Mouse (Mus musculus): Measurements from ENCODE around the gene Tubb1. TPM values are rescaled to one million over a fixed set of nuclear protein-coding genes. Genes with fewer than 3 reads are reported as not detected.

Gene Tubb1
- 36.2 and 38.2 TPM in 2 replicates for polyA plus RNA-seq (2015; fragmentation: Nextera tagmentation; extraction: Ambion mirVana)

DNA sequence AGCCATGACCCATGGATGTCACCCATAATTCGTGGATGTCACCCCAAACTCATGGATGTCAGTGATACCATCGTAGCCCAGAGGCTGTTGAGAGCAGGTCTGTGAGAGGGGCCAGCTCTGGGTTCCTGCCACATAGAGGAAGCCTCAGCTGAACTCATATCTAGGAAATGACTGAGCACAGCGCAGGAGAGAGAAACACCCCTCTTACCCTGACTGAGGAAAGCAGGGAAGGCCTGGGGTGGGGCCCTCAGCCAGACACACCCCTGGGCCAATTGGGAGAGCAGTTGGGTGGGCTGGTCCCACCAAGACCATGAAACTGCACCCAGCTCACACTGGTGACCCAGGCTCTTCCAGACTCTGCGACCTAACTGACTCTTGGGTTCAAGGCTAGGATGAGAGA lies at the start of gene Tubb1:
Tubb1 (plus strand) TSS at position 343 of the 400 bp plus-strand sequence.
- Histone ChIP-seq H3K27ac (peak within 1 kb of the TSS; percentile 84), H3K4me1 (replicated peaks) (peaks cover 59% of the 10 kb centered on the region), H3K9me3 (replicated peaks) (no peaks in the 10 kb centered on the region), H3K4me2 (peak within 1 kb of the TSS; percentile 42), H3K9ac (peak within 1 kb of the TSS; percentile 45), H3K36me3 (no peaks in the 10 kb centered on the region), H3K27me3 (peaks cover 17% of the 10 kb centered on the region; the same call in 1 of the 2 replicates), H3K4me3 (replicated peaks) (peak within 1 kb of the TSS; percentile 22)
- ATAC-seq (ENCODE audit: low read depth) (peak; percentile 80), DNase-seq (peak; percentile 81)
- WGBS (ENCODE audit: insufficient replicate concordance), result 21% methylated on average over 4 of the region's 4 CpGs

GRCm38 (mm10) chr2:174410222-174410621 lies 40.3 kb upstream of the Tubb1 start:
- DNase-seq, result no peak

GRCm38 (mm10) chr2:174413127-174413526 lies 37.4 kb upstream of the Tubb1 start:
- DNase-seq, result no peak
- ATAC-seq (ENCODE audit: low read depth), result no peak
- Histone ChIP-seq H3K36me3 (peaks cover 4% of the 10 kb centered on the region; the same call in 1 of the 2 replicates), H3K4me3 (replicated peaks) (no peak overlapping the region), H3K9ac (no peak overlapping the region), H3K4me1 (replicated peaks) (peaks cover 47% of the 10 kb centered on the region), H3K4me2 (no peak overlapping the region), H3K27me3 (peaks cover 6% of the 10 kb centered on the region), H3K9me3 (replicated peaks) (no peaks in the 10 kb centered on the region), H3K27ac (no peak overlapping the region)
- WGBS (ENCODE audit: insufficient replicate concordance), result 62% methylated on average over 7 of the region's 7 CpGs

More at GRCm38 (mm10) chr2:174410222-174410621, 40.3 kb upstream of the Tubb1 start:
- Histone ChIP-seq H3K4me3 (replicated peaks) (no peak overlapping the region), H3K27me3 (peaks cover 8% of the 10 kb centered on the region), H3K27ac (no peak overlapping the region), H3K36me3 (no peaks in the 10 kb centered on the region), H3K9ac (no peak overlapping the region), H3K4me2 (no peak overlapping the region), H3K9me3 (replicated peaks) (no peaks in the 10 kb centered on the region), H3K4me1 (replicated peaks) (peaks cover 26% of the 10 kb centered on the region)
- ATAC-seq (ENCODE audit: low read depth), result peak; percentile 79
- WGBS (ENCODE audit: insufficient replicate concordance), result 17% methylated on average over 2 of the region's 2 CpGs

DNA sequence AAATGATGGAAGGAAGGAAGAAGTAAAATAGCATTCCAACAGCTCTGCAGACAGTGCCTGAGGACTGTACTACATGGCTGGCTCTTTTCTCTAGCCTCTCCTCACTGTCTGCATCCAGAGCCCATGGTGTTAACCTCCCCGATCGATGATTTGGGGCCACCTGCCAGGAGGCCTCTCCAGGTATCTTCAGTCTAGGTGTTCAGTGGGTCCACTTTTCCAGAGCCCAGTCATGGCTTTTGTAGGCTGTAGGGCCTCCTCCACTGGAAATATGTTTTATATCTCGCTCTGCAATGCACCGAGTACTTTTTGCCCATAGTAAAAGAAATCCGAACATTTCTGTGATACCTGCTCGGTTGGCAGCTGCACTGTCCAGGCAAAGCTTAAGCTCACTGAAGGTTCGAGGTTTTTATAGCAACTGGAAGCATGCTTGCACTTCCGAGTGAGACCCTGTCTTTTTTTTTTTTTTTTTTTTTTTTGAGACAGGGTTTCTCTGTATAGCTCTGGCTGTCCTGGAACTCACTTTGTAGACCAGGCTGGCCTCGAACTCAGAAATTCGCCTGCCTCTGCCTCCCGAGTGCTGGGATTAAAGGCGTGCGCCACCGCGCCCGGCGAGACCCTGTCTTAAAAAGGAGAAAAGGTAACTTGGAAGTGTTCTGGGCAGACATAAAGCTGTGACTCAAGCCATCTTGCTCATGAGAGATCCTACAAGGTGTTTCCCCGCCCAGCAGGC lies 35.3 kb upstream of the Tubb1 start:
- H3K4me3 ChIP-seq (replicated peaks), result peak overlapping the region; percentile 94
- peaks cover 24% of the 10 kb centered on the region for H3K36me3 ChIP-seq
- peaks cover 45% of the 10 kb centered on the region for H3K4me1 ChIP-seq (replicated peaks)
- no peak overlapping the region for H3K27ac ChIP-seq
- peak overlapping the region; percentile 43 for H3K4me2 ChIP-seq
- no peaks in the 10 kb centered on the region for H3K9me3 ChIP-seq (replicated peaks)
- no peaks in the 10 kb centered on the region; the same call in 1 of the 2 replicates for H3K27me3 ChIP-seq
- DNase-seq, result no peak
- no peak overlapping the region for H3K9ac ChIP-seq
- ATAC-seq (ENCODE audit: low read depth), result no peak
- WGBS (ENCODE audit: insufficient replicate concordance), result 33% methylated on average over 18 of the region's 18 CpGs

DNA sequence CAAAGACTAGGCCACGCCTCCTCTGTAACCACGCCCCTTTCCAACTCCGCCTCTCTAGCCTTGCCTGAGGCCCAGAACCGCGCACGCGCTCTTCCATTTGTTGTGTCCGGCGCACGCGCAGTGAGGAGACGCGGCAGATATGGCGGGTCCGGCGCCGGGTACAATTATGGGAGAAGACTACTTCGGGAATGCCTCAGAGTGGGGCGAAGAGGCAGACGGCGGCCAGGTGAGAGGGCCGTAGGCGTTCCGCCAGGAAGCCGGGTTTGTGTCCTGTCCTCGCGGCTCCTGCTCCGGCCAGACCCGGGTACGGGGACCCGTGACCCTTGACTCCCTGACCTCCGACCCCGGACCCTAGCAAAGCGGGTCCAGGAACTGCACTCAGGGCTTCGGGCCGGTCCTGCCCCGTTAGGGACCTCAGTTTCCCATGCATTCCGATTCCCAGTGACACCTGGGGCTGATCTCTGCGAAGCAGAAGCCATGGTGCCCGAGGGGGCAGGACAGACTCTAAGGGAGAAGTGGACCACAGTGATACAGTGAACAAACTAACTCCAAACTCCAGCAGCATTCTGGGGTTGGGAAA lies 34.7 kb upstream of the Tubb1 start, which contains the start of gene Nelfcd:
Nelfcd (plus strand) TSS at position 74 of the 580 bp plus-strand sequence.
- H3K27ac ChIP-seq, result peak within 1 kb of the TSS; percentile 80
- ATAC-seq (ENCODE audit: low read depth), result peak; percentile 95

DNA sequence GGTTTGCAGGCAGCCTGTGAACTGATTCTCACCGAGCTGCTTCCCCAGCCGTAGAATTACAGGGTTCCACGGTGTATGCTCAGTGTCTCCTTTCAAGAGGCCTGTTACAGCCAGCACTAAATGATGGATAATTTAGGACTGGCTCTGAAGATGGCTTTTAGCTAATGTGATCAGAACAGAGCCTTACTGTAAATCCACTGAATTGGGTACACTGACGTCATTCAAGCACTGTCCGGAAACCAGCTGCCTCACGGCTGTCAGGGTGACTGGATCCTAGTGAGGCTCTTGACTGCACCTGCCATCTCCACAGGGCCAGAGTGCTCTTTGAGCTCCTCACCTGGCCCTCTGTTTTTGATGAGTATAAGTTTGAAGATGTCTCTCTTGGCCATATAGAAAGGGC lies 29.4 kb upstream of the Tubb1 start:
- Histone ChIP-seq H3K9ac (no peak overlapping the region), H3K4me3 (replicated peaks) (no peak overlapping the region), H3K4me1 (replicated peaks) (peaks cover 26% of the 10 kb centered on the region), H3K27me3 (no peaks in the 10 kb centered on the region), H3K36me3 (peaks cover 83% of the 10 kb centered on the region), H3K27ac (no peak overlapping the region), H3K9me3 (replicated peaks) (no peaks in the 10 kb centered on the region), H3K4me2 (no peak overlapping the region)
- WGBS (ENCODE audit: insufficient replicate concordance), result 81% methylated on average over 6 of the region's 6 CpGs
- DNase-seq (no peak), ATAC-seq (ENCODE audit: low read depth) (no peak)

More for the DNA sequence above, 34.7 kb upstream of the Tubb1 start, which contains the start of gene Nelfcd:
- under 1% methylated on average over 40 of the region's 40 CpGs for WGBS (ENCODE audit: insufficient replicate concordance)
- Histone ChIP-seq H3K4me3 (replicated peaks) (peak within 1 kb of the TSS; percentile 94), H3K9ac (peak within 1 kb of the TSS; percentile 95), H3K4me2 (peak within 1 kb of the TSS; percentile 90), H3K9me3 (replicated peaks) (no peaks in the 10 kb centered on the region), H3K4me1 (replicated peaks) (peaks cover 39% of the 10 kb centered on the region), H3K36me3 (peaks cover 30% of the 10 kb centered on the region), H3K27me3 (no peaks in the 10 kb centered on the region; the same call in 1 of the 2 replicates)
- DNase-seq, result peak; percentile 93

DNA sequence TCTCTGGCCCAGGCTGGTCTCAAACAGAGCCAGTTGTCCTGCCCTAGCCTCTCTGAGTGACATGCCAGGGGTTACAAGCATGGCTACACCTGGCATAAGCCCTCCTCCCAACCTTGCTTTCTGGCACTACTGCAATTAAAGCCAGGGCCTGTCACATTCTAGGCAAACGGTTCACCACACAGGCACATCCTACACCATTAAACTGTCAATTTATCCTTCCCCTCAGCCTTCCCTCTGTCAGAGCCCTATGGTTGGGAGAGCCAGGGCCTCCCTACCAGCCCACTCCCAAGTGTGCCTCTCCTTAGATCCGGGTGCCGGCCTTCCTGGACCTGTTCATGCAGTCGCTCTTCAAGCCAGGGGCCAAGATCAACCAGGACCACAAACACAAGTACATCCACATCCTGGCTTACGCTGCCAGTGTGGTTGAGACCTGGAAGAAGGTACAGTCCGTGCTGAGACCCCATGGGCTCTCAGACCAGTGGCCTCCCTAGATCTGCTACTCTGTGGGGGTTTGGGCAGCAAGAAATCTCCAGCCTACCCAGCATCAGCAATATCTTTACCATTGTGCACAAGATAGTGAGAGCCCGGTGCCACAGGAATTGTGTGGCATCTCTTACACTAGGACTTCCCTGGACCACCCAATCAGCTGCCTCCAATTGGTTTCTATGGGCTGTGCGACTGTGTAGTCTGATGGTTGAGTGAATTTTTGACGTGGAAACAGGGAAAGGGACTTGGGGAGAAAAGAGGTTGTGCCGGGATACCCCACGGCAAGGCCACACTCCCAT lies 26.0 kb upstream of the Tubb1 start:
- WGBS (ENCODE audit: insufficient replicate concordance), result 89% methylated on average over 11 of the region's 11 CpGs
- Histone ChIP-seq H3K27ac (no peak overlapping the region), H3K27me3 (no peaks in the 10 kb centered on the region), H3K9me3 (replicated peaks) (no peaks in the 10 kb centered on the region), H3K4me3 (replicated peaks) (no peak overlapping the region), H3K4me2 (no peak overlapping the region), H3K4me1 (replicated peaks) (no peaks in the 10 kb centered on the region), H3K9ac (no peak overlapping the region), H3K36me3 (peaks cover 100% of the 10 kb centered on the region)
- no peak for DNase-seq
- no peak for ATAC-seq (ENCODE audit: low read depth)

- H3K27ac ChIP-seq, result no peak overlapping the region
- no peak for DNase-seq
- no peaks in the 10 kb centered on the region for H3K9me3 ChIP-seq (replicated peaks)
- 91% methylated on average over 12 of the region's 12 CpGs for WGBS (ENCODE audit: insufficient replicate concordance)
- no peak for ATAC-seq (ENCODE audit: low read depth)
- no peaks in the 10 kb centered on the region for H3K27me3 ChIP-seq
- H3K4me2 ChIP-seq, result no peak overlapping the region
- H3K9ac ChIP-seq, result no peak overlapping the region
- H3K36me3 ChIP-seq, result peaks cover 88% of the 10 kb centered on the region
- no peak overlapping the region for H3K4me3 ChIP-seq (replicated peaks)
- no peaks in the 10 kb centered on the region for H3K4me1 ChIP-seq (replicated peaks)
Measured at GRCm38 (mm10) chr2:174426856-174427255, 23.6 kb upstream of the Tubb1 start.

GRCm38 (mm10) chr2:174428076-174428835 lies 22.2 kb upstream of the Tubb1 start:
- no peak overlapping the region for H3K27ac ChIP-seq
- peaks cover 83% of the 10 kb centered on the region for H3K36me3 ChIP-seq
- H3K9me3 ChIP-seq (replicated peaks), result no peaks in the 10 kb centered on the region
- DNase-seq, result no peak
- ATAC-seq (ENCODE audit: low read depth), result no peak
- no peaks in the 10 kb centered on the region for H3K4me1 ChIP-seq (replicated peaks)
- WGBS (ENCODE audit: insufficient replicate concordance), result 84% methylated on average over 18 of the region's 18 CpGs
- no peak overlapping the region for H3K4me3 ChIP-seq (replicated peaks)
- H3K9ac ChIP-seq, result no peak overlapping the region
- H3K27me3 ChIP-seq, result no peaks in the 10 kb centered on the region
- no peak overlapping the region for H3K4me2 ChIP-seq

DNA sequence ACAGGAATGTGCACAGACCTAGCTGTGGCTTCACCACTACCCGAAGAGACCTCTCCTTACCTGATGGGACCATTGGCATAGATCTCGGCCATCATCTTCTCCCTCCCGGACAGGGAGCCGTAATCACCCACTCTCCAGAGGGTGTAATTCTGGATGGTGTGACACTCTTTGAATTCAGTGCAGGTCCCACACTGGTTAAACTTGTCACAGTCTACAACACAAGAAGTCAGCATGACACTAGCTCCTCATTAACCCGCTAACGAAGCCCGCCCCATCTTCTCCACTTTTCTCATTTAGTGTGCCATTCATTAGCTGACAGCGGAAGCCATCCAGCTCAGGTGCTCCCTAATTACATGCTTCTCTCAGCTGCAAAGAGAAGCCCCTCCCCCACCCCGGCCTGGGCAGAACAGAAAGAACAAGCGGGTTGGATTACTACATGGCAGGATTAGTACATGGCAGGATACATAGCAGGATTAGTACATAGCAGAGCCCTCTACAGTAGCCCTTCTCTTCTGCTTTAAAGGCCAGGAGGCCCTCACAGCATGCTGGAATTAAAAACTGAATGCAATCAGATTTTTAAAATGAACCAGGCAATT lies 21.4 kb upstream of the Tubb1 start:
- H3K9ac ChIP-seq, result no peak overlapping the region
- DNase-seq (no peak), ATAC-seq (ENCODE audit: low read depth) (no peak)
- no peaks in the 10 kb centered on the region for H3K4me1 ChIP-seq (replicated peaks)
- H3K27me3 ChIP-seq, result no peaks in the 10 kb centered on the region
- no peak overlapping the region for H3K27ac ChIP-seq
- H3K36me3 ChIP-seq, result peaks cover 80% of the 10 kb centered on the region
- 86% methylated on average over 10 of the region's 10 CpGs for WGBS (ENCODE audit: insufficient replicate concordance)
- no peak overlapping the region for H3K4me3 ChIP-seq (replicated peaks)
- no peak overlapping the region for H3K4me2 ChIP-seq
- H3K9me3 ChIP-seq (replicated peaks), result no peaks in the 10 kb centered on the region
